Mouse (Mus musculus) intestine, embryonic 15.5 days (tissue): ENCODE results near the gene Fstl1. TPM values are rescaled to one million over a fixed set of nuclear protein-coding genes. Genes with fewer than 3 reads are reported as not detected.

Experiments
- polyA plus RNA-seq: library from polyadenylated mRNA; unstranded; fragments of >200 nt; fragmentation: Nextera tagmentation; extraction: Ambion mirVana; gene quantifications from 2 replicates; pipeline ENCODE4 v1.2.1, GENCODE M21; 2015

Fstl1 gene
- polyA plus RNA-seq, 1 experiment from 2014 or later: 269 TPM

Other genes starting within 250 kb of the Fstl1 start
- 18.2 and 20.4 TPM in 2 replicates for gene Gtf2e1, start 237.1 kb upstream of the Fstl1 start, polyA plus RNA-seq
- 30.6 and 31.1 TPM in 2 replicates for gene Rabl3, start 237.0 kb upstream of the Fstl1 start, polyA plus RNA-seq
- gene Hgd, start 196.7 kb upstream of the Fstl1 start, polyA plus RNA-seq: 1.0 and 1.4 TPM in 2 replicates
- 58.4 and 71.7 TPM in 2 replicates for gene Ndufb4, start 122.4 kb upstream of the Fstl1 start, polyA plus RNA-seq
- 0.80 and 1.8 TPM in 2 replicates for gene Gm36028, start 84.3 kb downstream of the Fstl1 start, polyA plus RNA-seq
- 48.0 and 52.4 TPM in 2 replicates for gene Lrrc58, start 91.5 kb downstream of the Fstl1 start, polyA plus RNA-seq
- gene Gpr156, start 139.6 kb downstream of the Fstl1 start, polyA plus RNA-seq: 0.11 and 0.23 TPM in 2 replicates